Mouse (Mus musculus) adrenal gland (tissue): ENCODE results near the gene 4930539E08Rik.

Source experiments
- intact Hi-C: fragments of 180-260 bp; cut with DNase I; formaldehyde crosslinking; loops from one replicate; pipeline ENCODE4 v1.15.1; 2025

The 4930539E08Rik gene

DNA sequence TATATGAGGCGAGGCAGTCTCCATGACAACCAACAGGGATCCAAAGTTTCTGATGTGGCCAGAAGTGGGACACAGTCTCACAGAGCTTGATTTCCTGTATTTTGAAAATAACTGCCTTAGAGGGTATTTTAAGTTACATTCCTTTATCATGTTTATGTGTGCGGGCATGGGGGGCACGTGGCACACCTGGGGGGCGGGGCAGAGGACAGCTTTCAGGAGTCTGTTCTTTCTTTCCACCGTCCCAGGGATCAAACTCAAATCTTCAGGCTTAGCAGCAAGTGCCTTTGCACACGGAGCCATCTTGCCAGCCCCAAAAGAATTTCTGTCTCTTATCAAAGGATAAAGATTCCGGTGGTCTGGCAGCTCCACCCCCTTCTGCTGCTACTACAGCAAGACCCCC, 51.2 kb downstream of the 4930539E08Rik start:
- intact Hi-C loops = no loop called here

DNA sequence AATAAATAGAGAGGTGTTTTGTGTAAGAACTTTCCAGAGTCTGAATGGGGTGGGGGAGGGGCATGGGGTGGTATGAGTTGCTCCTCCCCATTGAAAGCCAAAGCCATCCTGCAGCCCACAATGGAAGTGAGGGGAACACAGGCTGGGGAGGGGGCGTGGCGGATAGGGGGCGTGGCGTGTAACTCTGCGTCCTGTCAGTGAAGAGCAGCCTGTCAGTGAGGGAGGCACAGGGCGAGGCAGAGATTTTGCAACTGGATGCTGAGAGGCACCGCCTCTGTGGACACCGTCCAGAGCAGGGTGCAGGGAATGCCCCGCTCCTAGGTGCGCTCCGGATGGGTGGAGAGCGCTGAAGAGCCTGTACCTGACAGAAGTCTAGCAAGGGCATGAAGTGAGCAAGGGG, 56.9 kb downstream of the 4930539E08Rik start, which contains the start of gene Pnpla1:
Pnpla1 (plus strand) TSS at position 207 of the 400 bp plus-strand sequence.
- intact Hi-C loops = no loop called here

DNA sequence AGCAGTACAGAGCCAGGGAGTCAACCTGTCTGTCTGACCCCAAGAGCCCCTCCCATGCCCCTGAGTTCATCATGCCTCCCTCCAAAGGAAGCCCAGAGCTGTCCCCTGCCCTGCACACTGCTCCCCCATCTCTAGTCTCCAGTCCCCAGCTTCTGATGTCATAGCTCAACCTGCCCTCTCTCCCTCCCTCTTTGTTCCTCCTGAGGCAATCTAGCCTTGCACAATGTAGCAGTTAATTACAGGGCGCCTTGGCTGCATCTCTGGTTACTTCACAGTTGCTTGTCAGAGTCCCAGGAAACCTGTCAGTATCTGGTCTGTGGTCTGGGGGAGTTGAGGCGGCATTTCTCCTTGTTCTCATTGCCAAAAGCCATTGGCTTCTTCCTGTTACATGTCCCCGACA, 59.1 kb downstream of the 4930539E08Rik start:
- intact Hi-C loops = no loop called here

DNA sequence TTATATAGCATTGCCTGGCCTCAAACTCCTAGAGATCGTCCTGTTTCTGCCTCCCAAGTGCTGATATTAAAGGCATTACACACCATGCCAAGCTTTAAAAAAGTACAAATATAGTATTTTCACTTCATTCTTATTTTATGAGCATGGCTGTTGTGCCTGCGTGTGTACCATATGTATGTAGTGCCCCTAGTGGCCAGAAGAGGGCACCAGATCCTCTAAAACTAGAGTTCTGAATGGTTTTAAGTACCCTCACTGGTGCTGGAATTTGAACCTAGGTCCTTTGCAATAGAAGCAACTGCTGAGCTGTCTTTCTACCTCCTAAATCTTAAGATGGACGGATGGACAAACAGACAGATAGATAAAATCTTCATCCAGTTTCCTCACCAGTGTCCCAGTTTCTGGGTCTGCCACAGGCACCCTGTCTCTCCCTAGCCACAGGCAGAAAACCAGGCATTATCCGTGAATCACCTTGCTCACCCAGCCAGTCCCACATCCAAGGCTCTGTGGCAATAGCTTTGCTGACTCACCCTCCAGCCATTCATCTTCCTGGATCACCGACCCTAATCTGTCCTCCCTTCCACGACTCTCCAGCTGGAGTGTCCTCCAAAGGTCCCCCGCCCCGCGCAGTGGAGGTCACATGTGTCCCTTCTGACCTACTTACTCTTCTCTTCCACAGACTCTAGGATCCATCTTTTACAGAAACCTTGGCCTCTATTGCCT, 59.8 kb downstream of the 4930539E08Rik start:
- intact Hi-C loops = no loop called here

DNA sequence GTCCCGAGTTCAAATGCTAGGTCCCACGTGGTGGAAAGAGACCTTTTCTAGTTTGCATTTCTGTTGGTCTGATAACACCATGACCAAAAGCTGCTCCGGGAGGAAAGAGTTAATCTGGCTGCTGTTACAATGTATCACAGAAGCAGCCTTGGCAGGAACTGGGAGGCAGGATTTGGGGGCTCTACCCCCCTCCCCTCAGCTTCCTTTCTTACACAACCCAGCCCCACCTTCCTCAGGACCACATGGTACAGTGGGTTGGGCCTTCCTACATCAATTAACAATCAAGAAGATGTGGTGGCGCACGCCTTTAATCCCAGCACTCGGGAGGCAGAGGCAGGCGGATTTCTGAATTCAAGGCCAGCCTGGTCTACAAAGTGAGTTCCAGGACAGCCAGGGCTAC, 60.7 kb downstream of the 4930539E08Rik start:
- intact Hi-C loops = no loop called here

DNA sequence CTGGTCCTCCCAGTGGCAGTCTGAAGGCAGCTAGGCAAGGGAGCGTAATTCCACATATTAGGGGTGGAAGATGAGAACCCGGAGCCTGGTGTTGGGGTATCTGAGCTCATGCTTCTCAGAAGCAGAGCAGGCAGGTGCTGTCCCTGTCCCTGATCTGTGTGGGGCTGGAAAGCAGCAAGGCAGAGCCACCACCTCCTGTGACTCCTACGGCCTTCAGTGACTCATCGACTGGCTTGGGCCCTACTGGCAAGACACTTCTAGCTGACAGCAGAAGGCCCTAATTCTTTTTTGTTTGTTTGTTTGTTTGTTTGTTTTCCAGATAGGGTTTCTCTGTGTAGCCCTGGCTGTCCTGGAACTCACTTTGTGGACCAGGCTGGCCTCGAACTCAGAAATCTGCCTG, 64.6 kb downstream of the 4930539E08Rik start:
- intact Hi-C loops = no loop called here

DNA sequence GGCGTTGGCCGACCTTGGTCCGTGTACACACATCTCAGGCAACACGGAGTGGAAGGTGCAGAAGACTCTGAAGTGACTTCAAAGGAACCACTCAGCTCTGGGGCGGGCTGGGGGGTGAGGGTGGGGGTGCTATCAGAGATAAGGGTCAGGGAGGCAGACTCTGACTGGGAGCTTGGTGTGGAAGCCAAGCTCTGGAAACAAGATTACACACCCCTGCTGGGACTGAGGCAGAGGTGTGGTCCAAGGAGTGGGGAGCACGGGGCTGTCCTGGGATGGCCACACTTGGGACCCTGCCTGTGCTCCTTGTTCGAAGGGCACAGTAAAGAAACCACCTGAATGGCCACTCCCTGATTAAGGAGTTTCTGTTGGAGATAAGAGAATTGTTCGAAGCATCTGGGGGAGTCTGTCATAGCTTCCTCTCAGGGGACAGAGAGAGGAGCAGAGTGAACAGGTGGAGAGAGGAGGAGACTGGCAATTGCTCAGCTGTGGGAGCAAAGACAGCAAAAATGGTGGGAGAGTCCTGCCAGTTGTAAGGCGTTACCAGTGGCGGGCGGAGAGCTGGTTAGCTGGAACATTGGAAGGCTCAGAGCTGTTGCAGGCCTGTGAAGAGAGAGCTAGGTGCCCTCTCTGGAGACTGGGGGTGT, 68.0 kb downstream of the 4930539E08Rik start:
- intact Hi-C loops = no loop called here
